Mouse (Mus musculus): ENCODE measurements around the gene Fkrp.
A peak's percentile ranks its signal among the peaks of the same experiment; 100 is the strongest.

Gene Fkrp

DNA sequence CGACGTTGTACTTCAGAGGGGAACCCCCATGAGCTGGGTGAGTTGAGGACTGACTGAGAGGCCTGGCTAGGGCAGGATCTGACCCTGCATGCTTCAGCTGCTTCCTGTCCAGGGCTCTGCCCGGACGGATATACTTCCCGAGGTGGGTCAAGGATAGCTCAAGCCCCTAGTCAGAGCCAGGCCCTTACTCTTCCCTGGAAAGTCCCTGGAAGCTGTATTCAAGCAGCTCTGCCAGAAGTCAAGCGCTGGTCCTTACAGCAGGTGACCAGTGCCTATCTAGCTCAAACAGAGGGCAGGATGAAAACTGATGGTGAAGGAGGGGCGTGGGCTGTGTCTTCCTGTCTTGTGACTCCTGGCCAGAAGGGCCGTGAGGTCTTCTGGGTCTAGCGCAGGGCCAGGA lies 13.9 kb upstream of the Fkrp start:
- no peak for DNase-seq

DNA sequence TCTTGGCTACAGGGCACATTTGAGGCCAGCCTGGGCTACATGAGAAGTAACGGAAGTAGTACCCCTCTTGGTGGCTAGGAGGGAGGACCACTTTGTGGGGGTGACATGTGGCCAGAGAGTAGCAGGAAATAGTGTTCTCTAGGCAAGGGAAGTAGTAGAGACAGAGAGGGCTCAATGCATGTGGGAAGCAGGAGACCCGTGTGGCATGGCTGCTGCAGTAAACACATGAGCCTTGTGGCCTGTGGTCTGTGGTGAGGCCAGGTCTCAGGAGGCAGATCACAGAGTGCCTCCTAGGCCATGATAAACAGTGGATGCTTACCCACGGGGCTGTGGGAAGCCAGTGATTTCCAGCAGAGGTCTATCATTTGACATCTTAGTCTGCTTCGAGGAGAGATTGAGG lies 10.7 kb upstream of the Fkrp start:
- no peak for DNase-seq

DNA sequence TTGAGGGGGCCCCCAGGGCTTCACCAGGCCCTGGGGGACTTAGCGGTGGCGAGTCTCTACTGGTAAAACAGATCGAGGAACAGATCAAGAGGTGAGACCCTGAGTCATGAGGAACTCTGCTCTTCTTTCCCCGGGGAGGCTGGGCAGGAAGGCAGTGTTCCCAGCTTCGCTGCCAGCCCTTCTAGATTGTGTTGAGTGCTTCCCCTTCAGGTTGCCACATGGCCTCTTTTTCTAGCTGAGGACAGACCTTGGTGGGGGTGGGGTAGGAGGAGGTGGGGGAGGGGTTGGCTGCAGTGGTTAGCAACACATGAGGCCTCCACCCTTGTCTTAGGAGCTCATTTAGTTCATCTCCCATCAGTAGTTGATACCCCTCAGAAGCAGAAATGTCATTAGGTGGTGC lies 10.0 kb upstream of the Fkrp start:
- DNase-seq = no peak

DNA sequence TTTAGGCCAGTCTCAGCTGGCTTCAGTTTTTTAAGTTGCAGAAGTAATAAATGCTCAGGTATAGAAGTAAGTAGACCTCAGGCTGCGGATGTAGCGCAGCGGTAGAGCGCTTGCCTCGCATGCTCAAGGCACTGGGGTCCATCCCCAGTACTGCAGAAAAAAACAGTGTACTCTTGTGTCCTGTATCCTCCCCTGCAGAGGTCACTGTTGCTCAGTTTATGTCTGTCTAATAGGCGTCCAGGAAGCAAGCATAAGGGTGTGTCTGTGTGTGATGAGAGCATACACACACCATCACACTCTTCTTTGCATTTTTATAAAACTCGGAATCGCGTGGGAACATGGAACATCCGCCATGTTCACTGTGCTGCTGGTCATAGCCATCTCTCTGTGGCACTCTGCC lies 9.3 kb upstream of the Fkrp start:
- no peak for DNase-seq

DNA sequence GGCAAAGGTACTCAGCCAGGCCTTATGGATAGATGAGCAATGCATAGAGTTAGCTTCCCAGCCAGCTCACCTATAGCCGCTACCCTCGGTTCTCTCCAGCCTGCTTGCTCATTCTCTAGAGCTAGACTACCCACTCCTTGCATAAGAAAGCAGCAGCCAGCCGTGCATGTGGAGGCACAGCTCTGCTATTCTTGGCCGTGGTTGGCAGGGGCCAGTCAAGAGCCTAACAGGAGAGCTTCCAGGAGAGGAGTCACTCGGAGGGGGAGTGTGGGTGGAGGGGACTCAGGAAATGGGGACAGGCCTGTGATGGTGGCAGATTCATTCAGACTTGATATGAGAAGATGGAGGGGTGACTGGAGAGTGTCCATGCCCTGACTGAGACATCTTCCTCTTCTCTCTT lies 7.2 kb upstream of the Fkrp start:
- DNase-seq = peak; percentile 33 to 40

DNA sequence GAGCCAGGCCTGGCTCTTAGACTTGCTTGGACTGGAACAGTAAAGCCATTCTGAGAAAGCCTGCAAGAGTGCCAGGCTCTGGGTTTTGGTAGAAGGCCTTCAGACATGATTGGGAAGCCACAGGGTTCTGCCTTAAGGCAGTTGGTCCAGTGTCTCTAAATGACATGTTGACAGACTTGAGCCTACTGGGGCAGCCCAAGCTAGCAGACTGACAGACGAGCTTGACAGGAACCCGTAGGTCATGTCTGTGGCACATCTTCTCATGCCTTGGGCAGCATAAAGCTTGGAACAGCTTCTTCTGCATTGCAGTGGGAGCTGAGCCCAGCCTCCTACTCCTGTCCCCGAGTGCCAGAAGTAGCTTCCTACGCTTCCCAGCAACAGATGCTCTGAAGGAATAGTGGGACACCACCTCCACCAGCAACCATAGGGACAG lies 5.2 kb upstream of the Fkrp start:
- DNase-seq = peak; percentile 34 to 38

DNA sequence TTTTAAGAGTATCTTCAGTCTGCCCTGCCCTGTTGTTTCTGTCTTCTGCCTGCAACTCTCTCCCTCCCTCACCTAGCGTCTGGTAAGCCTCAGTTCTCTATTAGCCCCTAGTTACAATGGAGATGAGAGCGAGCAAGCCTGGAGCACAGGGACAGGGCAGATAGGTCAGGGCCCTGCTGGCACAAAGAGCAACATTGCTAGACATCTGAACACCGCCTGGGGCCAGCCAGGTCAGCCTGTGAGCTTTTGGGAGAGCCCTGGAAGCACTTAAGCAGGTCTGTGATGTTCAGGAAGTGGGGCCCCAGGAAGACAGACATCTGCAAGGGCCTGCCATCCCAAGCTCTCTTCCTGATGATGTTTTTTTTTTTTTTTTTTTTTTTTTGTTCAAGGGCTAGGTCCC lies 4.6 kb upstream of the Fkrp start:
- DNase-seq = no peak

DNA sequence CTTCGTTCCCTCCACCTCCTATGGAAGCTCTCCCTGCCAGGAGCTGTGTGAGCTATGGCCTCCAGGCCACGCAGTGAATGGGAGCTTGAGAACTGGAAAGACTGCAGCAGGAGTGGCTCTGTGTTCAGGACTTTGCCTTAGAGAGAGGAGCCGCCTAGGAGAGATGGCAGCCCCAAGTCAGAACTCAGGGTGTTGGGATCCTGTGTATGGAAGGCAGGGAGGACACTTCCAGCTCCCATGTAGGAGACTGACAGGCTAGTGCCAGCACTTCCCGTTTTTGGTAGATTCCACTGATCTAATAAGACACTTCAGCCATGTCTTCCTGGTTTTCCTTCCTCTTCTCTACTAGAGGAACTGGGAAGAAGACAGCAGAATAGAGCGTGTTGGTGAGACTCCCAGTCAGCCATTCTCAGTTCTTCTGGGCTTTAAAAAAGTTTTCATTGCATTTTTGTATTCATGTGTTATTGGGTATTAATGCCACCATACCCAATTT lies 3.8 kb upstream of the Fkrp start:
- no peak for DNase-seq

DNA sequence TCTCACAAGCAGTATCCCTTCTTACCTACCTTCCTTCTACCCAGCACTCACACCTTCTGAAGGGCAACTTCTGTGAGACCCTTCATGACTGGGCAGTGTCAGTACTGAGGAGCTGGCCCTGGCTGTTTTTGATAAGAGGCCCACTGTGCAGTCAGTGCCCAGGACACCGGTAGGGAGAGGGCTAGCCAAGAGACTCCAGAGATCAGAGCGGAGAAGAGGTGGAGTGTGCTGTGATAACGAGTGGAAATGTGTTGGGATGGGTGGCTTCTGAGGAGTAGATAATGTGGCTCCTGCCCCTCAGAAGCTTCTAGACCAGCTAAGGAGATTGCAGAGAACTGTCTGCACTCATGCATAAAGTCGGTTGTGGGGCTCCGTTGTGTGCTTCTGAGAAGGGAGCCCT lies 3.3 kb upstream of the Fkrp start:
- no peak for DNase-seq

DNA sequence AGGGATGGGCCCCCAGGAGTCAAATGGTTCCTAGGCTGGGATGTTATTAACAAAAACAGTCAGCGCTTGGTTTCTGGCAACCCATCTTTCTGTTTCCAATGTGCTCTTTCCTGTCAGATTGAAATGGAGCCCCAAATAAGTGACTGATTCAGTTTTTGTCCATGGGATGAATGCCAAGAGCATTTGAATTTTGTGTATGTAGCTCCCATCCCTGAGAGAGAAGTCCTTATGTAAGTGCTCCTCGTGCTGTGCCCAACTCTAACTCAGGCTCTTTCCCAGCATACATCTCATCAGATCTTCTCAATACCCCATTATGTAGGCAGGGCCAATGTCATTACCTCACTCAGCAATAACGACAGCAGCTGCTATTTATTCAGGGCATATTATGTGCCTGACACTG lies 1.2 kb upstream of the Fkrp start:
- no peak for DNase-seq

DNA sequence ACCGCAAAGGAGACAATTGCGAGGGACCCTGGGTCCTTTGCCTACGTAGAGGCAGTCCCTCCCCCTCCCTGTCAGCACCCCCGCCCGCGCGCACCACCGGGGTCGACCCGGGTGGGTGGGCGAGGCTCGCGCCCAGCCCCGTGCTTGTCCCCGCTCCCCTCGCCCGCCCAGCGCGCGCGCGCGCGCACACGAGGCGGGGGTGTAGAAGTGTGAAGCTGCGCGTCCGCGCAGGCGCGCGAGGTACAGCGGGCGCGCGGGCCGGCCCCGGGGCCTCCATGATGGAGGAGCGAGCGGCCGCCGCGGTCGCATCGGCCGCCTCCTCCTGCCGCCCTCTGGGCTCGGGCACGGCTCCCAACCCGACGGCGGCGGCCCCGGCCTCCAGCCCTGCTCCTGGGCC lies 456 bp downstream of the Fkrp start:
- DNase-seq = peak; percentile 75 to 85

DNA sequence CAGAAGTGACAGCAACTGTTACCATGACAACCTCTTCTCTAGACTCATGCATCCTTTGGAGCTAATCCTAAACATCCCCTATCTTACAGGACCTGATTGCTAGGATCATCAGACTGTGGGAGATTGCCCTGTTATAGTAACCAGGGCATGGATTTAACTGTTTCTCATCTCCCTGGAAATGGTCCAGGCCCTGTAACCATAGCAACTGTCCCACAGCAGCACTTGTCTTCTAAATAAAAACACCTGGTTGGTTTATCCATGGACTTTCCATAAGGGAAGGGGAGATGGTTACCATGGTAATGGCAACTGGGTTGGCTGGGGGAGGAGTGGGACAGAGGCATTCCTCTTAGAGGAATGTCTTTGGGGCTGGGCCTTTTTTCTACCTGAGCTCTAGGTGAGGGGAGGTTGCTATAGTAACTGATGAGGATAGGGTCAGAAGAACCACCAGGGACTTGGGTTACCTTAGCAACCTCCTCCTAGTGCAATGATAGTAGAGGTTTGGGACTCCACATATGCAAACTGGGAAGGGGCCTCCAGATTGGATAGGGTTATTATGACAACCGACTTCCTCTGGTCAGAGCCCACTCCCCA lies 1.1 kb downstream of the Fkrp start, which contains the start of gene Strn4:
Strn4 (plus strand) TSS at position 539 of the 591 bp plus-strand sequence.
- DNase-seq = peak in 1 of 2 experiments; percentile 33

DNA sequence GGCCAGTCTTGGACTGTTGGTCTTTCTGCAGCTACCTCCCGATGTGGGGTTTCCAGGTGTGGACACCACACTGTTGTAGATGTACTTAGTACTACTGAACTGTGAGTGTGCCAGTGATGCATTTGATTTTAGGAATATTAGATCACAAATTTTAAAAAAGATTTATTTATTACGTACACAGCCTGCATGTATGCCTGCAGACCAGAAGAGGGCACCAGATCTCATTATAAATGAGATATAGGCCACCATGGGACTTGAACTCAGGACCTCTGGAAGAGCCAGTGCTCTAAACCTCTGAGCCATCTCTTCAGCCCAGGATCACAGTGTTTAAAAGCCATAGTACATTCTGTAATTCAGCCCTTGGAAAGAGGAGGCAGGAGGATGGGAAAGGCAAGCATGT lies 4.0 kb downstream of the Fkrp start:
- no peak for DNase-seq

DNA sequence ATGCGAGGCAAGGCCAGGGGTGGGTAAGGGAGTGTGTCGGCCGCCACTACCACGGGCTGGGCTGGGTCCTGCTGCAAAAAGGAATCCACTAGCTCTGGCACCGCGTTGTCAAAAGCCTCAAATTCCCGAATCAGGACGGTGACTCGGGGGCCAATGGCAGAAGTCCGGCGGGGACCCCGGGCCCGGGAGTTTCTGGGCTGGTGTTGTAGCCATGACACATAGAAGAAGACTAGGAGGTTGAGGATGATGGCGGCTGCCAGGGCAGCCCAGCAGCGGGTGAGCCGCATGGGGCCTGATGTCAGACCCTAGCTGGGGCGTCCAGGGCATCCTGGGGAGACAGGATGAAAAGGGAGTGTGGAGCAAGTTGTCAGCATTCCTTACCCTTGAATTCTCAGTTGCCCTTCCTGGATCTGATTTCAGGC lies 4.9 kb downstream of the Fkrp start:
- DNase-seq = peak in 1 of 2 experiments; percentile 41

DNA sequence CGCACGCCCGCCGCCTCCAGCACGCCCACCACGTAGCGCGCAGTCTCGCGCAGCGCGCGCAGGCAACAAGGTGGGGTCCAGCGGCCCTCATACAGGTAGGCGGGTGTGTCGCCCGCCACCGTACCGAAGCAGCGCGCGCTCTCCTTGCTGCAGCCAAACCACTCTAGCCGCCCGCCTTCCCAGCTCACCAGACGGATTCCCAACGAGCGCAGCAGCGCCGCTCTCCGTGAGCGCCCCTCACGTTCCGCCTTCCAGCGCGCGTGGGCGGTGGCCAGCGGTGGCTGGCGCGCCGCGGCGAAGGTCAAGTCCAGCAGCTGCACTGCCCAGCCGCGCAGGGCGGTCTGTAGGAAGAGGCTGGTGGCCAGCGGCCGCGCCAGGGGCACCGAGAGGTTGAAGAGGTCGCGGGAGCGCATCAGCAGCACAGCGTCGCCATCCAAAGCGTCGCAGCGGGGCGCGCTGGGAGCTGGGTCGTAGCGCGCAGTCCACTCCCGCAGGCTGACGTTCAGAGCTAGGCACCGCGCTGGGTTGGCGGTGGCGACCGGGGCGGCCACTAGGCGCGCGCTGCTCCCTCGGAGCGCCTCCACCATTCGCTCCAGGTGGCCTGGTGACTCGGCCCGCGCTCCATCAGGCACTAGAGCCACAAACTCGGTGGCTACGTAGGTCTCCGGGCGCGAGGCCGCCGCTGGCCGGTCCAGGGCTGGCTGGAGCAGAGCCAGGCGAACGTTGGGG lies 5.4 kb downstream of the Fkrp start:
- peak; percentile 24 to 57 for DNase-seq

DNA sequence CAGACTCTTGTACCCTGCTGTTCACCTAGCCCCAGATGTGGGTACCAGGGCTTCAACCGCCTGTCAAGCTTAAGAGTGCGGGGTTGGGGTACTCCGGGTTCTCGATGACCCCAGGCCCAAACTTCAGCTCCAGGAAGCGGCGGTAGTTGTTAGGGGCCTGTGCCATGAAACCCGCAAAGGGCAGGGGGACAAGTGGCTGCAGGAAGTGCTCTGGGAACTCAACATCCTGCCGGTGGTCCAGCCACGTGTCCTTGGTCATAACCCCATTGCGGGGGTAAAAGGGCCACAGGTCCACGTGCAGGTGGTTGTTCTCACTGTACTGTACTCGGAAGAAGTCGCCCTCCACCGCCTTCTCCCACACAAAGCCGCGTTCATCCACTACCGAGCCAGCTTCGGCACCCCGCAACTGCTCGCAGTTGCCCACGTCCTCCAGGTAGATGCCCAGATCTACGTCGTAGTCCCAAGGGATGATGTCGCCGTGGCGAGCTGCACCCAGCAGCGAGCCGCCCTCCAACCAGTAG lies 6.1 kb downstream of the Fkrp start:
- no peak for DNase-seq

DNA sequence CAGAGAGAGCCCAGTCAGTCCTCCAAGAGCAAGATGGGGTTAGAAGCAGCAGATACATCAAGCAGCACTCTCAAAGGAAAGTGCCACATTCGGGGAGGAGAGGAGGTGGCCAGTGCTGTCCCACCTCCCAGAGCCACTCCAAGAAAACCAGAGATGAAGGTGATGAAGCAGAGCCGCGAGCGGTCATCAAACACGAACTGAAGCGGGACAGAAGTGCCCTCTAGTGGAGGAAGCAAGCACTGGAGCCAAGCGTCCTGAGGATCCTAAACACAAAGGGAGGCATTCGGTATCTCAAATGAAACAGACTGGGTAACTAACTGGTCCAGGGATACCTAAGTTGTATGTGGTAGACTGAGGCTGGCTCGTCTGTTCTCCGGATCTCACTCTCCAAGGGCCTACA lies 6.8 kb downstream of the Fkrp start:
- DNase-seq = peak; percentile 75 to 82

DNA sequence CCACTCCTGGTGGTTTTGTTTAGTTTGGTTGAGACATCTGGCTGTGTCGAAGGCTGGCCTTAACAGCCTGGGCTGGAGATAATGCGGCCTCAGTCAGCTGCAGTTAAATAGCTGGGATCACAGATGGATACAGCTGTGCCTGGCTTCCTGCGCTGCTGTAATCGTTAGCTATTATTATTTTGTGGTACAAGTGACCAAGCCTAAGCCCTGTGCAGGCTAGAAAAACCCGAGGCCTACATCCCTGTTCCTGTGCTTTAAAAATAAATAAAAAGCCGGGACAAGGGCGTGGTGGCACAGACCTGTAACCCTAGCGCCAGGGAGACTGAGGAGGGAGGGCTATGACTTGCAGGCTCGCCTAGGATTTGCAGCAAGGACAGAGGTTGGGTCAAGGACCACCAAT lies 7.9 kb downstream of the Fkrp start:
- no peak for DNase-seq

DNA sequence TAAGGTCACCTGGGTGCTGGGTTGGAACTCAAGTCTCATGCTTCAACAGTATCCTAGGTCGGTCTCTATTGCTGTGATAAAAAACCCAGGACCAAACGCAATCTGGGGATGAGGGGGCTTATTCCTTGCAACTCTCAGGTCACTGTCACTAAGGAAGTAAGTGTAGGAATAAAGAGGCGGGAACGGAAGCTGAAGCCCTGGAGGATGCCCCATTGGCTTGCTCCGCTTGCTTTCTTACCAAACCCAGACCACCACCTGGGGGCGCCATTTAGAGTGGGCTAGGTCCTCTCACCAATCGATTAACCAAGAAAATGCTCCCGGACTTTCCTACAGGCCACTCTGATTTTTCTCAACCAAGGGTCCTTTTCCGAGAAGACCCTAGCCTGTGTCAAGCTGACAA lies 8.6 kb downstream of the Fkrp start:
- DNase-seq = no peak

DNA sequence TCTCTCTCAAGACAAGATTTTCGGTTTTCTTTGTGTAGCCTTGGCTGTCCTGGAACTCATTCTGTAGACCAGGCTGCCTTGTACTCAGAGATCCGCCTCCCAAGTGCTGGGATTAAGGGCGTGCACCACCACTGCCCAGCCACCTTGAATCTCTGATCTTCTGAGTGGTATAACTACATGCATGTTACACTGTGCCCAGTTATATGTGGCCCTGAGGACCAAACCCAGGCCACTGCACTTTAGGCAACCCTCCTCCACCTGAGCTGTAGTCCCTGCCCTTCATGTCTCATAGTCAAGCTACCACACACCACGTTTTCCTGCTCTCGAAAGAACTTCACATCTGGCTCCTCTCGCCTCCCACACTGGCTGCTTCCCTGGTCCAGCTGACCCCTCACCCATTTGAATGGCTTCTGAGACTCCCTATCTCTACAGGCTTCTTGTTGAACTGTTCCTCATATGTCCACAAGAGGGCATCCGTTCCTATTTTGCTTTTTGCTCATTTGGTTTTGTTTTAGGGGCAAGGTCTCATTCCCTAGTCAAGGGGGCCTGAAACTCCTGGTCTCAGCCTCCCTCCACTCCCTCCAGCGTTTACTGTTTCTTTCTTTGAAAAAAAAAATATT lies 12.0 kb downstream of the Fkrp start:
- no peak for DNase-seq

DNA sequence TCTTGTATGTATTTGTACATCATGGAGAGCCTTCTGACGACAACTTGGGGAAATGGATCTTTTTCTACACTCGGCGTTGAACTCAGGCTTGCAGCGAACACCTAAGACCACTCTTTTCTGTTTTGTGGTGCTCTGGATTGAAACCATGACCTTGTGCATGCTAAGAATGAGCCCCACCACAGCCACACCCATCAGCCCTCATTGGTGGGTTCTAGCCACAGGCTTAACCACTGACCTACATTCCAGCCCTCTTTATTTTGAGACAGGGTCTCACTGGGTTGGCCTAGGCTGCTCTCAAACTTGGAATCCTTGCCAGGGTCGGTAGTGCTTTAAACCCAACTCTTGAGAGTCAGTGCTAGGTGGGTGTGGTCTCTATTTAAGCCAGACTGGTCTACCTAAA lies 21.6 kb downstream of the Fkrp start:
- no peak for DNase-seq

DNA sequence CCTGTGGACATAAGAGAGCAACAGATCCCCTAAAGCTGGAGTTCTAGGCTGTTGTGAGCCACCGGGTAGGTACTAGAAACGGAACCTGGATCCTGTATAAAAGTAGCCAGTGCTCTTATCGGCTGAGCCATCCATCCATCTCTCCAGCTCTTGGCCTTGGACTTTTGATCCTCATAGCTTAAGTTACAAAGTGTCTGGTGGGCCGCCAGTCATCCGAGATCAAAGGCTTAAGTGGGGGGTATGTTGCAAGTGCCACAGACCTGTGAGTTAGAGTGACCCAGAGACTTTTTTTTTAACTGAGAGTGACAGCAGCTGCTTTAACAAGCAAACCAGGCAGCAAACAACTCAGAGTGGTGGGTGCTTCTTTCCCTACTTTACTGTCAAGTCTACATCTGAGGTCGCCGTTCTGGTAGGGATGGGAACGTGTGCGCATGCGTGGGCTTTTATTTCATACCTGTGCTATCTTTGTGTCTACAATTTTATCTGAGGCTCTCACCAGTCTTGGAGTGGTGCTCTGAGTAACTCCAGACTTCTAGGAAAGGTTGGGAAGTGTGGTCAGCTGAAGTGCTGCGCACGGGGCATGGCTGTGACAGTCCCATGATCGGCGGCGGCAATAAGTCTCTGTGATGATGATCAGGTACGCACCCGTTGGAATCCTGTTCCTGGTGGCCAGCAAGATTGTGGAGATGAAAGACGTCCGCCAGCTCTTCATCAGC lies 23.4 kb downstream of the Fkrp start:
- no peak for DNase-seq

DNA sequence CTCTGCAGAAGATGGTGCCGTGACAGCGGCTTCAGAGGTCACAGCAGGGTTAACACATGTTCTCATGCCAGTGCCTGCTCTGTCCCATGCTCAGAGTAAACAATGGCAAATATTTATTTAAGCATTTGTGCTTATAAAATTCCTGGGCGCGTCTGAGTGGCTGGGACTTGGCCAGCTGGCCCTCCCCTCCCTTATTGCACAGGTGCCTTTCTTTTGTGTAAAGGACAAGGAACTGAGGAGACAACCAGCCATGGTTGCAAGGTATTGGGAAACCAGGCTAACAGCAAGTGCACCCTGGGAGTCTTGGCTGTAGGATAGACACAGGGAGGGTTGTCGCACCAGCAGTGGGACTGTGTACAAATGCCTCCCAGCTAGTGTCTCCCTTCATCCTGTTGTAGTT lies 24.2 kb downstream of the Fkrp start:
- no peak for DNase-seq

All from cerebellum, postnatal 36 days (tissue).